Mouse (Mus musculus): ENCODE results near the gene Dido1.

The Dido1 gene

GRCm38 (mm10) chr2:180709923-180710272 is at the start of gene Dido1, which contains the start of gene Gid8:
Dido1 (minus strand) TSS chr2:180709999.
Gid8 (plus strand) TSS chr2:180710117.
- DNase-seq (ENCODE audit: low read depth, low spot score), result peak; percentile 99

GRCm38 (mm10) chr2:180758513-180759263 is 48.9 kb upstream of the Dido1 start:
- DNase-seq (ENCODE audit: low read depth, low spot score), result peak; percentile 65

DNA sequence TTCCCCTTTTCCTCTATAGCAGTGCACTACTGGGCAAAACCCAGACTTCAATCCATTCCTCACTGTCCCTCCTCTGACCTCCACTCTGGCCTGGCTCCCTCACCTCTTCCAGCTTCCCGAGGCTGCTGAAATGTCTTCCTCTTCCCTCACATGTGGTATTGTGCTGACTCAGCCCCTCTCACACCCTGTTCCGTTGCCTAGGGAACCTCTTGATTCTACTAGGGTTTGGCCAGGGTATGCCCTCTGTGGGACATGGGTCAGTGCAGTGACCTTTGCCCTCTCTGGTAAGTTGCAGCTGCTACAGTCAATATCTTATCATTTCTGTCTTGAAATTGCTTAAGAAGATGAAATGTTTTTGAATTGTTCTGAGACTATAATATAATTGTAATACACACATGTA is 47.0 kb upstream of the Dido1 start:
- no peak for DNase-seq (ENCODE audit: low read depth, low spot score)

GRCm38 (mm10) chr2:180755896-180756295 is 46.1 kb upstream of the Dido1 start:
- DNase-seq (ENCODE audit: low read depth, low spot score), result peak; percentile 79

- no peak for DNase-seq (ENCODE audit: low read depth, low spot score)
Measured at GRCm38 (mm10) chr2:180754976-180755688, 45.3 kb upstream of the Dido1 start.

DNA sequence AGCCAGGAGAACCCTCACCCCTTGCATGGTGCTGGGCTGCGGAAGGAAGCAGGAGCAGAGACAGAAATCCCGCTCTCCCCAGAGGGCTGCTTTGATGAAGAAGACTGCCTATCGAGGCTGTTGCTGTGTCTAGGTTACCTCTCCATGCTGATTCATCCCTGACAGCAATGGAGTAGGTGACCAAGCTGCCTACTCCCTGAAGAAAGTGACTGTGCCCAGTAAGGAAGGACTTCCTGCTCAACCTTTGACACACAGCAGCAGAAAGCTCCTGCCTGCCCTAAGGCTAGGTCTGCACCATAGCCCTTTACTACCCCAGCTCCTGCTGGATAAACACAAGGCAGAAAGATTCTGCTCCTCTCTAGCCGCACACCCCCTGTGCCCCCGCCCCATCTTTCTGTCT is 39.1 kb upstream of the Dido1 start:
- DNase-seq (ENCODE audit: low read depth, low spot score), result no peak

- no peak for DNase-seq (ENCODE audit: low read depth, low spot score)
Measured at GRCm38 (mm10) chr2:180746569-180747192, 36.9 kb upstream of the Dido1 start.

DNA sequence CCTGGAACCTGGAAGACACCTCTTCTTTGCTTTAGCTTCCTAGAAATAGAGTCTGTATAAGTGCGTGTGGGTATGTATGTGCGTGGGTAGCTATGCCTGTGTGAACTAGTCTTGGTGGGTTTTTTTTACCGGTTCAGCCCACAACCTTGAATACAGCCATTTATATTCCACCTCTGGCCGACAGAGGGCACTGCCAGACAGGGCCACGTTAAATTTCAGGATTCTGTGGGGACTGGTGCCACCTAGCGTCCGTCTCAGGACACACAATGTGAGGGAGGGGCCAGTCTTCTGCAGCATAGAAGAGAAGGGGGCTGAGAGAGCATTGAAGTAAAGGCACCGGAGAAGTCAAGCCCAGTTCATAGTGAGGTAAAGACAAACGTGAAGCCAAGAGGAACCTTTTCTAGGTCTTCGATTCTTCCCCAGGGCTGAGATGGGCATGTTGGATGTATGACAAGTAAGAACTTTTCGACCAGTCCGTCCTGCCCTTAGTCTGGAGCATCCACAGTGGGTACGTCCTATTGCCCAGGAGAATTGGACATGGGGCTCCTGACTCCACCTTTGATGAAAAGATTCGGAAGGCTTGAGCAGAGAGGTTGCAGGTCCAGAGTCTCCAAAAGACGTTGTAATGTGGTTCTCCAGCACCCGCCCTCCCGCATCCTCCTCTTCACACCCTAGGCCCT is 35.6 kb upstream of the Dido1 start:
- DNase-seq (ENCODE audit: low read depth, low spot score), result peak; percentile 91

GRCm38 (mm10) chr2:180743321-180743720 is 33.5 kb upstream of the Dido1 start:
- DNase-seq (ENCODE audit: low read depth, low spot score), result no peak

DNA sequence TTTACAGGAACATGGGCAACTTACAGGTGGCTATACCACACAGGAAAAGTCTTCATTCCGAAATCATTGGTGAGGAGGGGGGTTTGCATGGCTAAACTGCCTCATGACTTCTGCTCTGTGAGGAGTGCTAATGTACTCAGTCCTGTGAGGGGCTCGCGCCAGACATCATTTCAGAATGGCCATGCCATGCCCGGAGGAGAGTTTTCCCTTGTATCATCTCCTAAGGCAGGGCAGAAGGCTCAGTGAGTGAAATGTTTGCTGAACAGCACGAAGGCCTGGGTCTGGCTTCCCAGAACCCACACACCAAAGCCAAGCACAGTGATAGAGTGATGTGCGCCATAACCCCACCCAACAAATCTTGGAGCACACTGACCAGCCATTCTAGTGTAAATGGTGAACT is 33.0 kb upstream of the Dido1 start:
- DNase-seq (ENCODE audit: low read depth, low spot score), result no peak

DNA sequence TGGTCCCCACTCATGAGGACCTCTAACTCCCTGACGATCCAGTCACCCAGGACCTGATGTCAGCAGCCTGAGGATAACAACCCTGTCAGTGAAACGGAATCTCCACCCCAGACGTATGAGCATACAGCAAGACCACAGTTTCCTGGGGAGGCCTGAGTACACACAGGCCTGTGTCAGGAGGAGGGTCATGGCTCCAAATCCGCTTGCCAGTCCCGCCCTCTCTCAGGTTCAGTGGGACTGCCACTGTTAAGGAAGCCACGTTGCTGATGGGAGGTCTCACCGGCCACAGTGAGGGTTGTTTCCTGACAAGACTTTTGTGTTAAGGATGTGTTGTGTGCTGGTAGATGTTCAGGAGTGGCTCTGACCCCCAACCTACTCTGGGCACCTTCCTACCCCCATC is 31.6 kb upstream of the Dido1 start:
- DNase-seq (ENCODE audit: low read depth, low spot score), result no peak

- no peak for DNase-seq (ENCODE audit: low read depth, low spot score)
Measured at GRCm38 (mm10) chr2:180740349-180740748, 30.6 kb upstream of the Dido1 start.

DNA sequence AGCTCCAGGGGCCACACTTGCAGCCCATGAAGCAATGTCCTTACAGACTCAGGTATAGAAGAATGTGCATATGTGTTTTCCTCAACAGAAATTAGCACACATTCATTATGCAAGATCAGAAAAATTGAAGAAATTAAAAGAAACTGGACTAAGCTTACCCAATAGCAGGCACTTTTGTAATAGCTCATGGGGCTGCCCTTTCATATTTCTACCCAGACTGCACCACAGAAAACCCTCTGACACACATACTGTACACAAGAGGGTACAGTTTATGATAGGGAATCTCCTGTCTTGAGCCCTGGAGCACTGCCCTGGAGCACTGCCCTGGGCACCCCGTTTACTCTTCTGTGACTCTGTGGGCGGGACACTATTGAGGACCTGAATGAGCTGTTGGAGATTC is 28.2 kb upstream of the Dido1 start:
- DNase-seq (ENCODE audit: low read depth, low spot score), result no peak

DNA sequence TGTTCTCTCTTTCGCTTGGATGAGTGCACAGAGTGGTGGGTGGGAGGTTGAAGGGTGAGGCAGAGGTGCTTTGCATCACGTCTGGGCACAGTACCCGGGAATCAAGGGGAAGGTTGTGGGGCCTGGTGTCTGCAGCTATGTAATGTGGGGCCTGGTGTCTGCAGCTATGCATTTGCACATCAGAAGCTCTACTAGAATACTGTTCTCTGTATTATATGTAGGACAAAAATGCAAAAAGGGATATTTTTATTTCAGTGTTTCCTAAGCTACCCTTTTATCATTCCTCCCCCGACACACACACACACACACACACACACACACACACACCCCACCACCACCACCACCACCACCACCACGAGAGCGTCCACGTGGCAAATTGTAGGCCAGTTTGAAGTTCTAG is 25.4 kb upstream of the Dido1 start:
- DNase-seq (ENCODE audit: low read depth, low spot score), result no peak

DNA sequence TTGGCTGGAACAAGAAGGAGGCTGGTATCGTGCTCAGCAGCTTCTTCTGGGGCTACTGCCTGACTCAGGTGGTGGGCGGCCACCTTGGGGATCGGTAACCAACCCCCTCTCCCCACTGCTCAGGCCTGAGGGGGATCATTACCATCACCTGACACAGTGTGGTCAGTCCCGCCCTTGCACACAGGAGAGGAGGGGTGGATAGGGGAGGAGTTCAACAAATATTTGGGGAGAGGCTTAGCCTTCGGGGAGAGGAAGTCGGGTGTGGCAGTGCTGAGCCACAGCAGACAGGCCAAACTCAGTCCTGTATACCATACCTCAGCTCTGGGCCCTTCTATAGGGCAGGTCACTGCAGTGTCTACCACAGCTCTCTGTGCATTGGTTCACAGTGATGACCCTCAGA is 22.2 kb upstream of the Dido1 start:
- DNase-seq (ENCODE audit: low read depth, low spot score), result no peak

DNA sequence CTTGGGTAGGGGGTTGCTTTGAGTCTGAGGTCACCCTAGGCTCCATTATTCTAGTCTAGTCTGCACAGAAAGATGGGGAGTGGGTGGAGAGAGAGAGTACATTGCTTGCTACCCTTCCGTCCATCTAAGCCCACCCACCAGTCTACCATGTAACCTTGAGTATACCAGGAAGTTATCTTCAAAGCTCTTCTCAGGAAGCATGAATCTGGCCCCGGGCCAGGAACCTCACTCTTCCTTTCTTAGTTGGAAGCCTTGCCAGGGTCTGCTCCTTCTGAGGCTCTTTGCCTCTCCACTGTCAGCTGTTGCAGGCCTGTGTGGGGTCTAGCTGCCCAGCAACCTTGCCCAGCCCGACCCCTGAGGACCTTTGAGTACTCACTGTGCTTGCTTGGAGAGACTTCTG is 21.2 kb upstream of the Dido1 start:
- no peak for DNase-seq (ENCODE audit: low read depth, low spot score)

DNA sequence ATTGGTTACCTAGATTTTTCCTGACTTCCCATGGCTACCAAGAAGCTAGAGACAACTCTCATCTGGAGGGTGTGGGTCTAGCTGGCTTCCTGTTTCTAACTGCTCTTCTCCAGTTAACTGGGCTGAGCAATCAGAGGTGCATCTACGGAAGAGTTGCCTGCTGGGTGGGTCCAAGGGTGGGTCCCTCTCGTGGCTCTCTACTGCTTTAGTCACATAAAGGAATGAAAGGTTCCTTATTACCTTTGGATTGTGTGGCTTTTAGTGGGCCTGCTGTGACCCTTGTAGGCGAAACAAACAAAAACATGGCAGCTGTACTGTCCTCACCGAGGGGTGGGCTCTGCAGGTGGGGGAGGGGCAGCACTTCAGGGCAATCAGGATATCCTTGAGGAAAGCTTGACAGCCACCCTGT is 17.8 kb upstream of the Dido1 start:
- DNase-seq (ENCODE audit: low read depth, low spot score), result no peak

DNA sequence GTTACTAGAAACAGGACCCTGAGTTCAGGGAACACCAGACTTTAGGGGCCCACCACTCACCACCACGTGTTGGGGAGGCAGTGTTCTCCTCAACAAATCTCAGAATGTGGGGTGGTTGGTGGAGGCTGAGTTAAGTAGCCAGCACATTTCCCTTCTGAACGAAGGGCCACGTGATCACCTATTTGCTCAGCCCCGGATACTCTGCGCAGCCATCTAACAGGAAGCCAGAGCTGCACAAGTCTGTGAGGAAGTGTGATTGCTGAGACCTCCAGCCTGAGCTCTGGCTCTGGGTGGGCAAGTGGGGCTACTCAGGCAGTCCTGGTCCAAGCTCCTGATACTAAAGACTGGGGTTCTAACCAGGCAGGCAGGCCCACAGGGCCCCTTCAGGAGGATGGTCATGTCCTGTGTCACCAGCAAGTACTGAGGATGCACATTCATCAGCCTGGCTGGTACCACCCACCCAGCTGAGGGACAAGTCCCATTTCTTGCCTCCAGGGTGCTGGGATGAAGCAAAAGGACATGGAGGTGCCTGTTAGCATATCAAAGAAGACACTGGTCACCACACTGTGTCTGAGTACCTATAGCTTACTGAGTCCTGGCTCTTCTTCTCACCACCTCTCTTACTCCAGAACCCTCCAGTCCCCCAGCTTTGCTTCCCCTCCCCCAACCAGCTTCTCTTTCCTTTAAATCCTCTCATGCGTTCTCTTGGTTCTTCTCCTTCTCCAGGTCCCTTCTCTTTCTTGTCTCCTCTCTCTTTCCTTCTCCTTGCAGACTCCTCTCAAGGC is 17.1 kb upstream of the Dido1 start:
- DNase-seq (ENCODE audit: low read depth, low spot score), result no peak

DNA sequence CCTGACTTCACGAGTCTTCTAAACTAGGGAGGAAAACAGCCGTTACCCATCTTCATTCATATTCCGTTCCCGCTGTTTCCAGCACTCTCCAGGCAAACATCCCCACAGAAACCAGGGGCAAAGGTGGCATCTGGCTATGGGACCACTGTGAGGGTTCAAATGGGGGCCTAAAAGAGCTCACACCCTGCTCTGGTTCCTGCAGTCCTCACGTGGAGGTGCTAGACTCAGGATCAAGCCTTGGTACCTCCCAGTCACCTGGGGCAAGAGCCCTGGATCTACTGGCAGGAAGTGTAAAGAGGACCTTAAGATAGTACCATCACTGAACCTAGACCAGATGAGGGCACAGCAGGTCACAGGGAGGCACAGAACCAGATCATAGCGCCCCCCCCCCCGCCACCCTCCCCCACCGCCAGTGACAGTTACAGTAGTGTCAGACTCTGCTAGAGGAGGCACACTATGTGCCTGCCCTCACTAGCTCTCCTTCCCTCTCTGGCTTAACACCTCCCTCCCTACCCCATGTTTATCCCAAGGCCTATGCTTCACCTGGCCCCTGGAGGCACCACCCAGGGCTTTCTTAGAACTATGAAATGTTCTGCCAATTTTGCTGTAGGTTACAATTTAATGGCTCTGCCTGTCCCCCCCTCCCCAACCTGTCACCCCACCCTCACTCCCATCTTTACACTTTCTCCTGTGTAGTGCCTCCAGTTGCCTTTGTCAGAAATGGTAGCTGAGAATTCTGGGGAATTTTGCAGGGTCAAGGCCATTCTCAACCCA is 16.2 kb upstream of the Dido1 start:
- no peak for DNase-seq (ENCODE audit: low read depth, low spot score)

GRCm38 (mm10) chr2:180725414-180725778 is 15.6 kb upstream of the Dido1 start:
- DNase-seq (ENCODE audit: low read depth, low spot score), result no peak

Data from mesoderm, embryonic 11.5 days (tissue).